Mouse (Mus musculus) layer of hippocampus, adult 9-11 months (tissue): ENCODE data around the gene Golph3l.
A peak's percentile ranks its signal among the peaks of the same experiment; 100 is the strongest.
"Not testable (repeated sequence)": the region's sequence is repeated elsewhere in the genome, so short reads cannot be mapped to it uniquely, and the experiment has no call there.

ENCODE experiments used
- DNase-seq: peaks from one replicate; pipeline ENCODE4 v3.0.0; 2022

Golph3l gene

GRCm38 (mm10) chr3:95627763-95628162 lies 39.0 kb downstream of the Golph3l start:
- peak; percentile 90 for DNase-seq

- peak; percentile 90 for DNase-seq
Observed at GRCm38 (mm10) chr3:95629755-95630154, 41.0 kb downstream of the Golph3l start.

- no peak for DNase-seq
Observed at GRCm38 (mm10) chr3:95630856-95631255, 42.1 kb downstream of the Golph3l start.

GRCm38 (mm10) chr3:95631304-95631703 lies 42.6 kb downstream of the Golph3l start:
- no peak for DNase-seq

- no peak for DNase-seq
Observed at GRCm38 (mm10) chr3:95632648-95633588, 44.2 kb downstream of the Golph3l start.

GRCm38 (mm10) chr3:95635636-95636035 lies 46.9 kb downstream of the Golph3l start:
- no peak for DNase-seq

- no peak for DNase-seq
Observed at GRCm38 (mm10) chr3:95636072-95636471, 47.3 kb downstream of the Golph3l start.

- DNase-seq: no peak
Observed at GRCm38 (mm10) chr3:95639694-95640093, 51.0 kb downstream of the Golph3l start.

GRCm38 (mm10) chr3:95643097-95643496 lies 54.4 kb downstream of the Golph3l start:
- no peak for DNase-seq

- DNase-seq: peak; percentile 72
Observed at GRCm38 (mm10) chr3:95645313-95646235, 56.8 kb downstream of the Golph3l start.

GRCm38 (mm10) chr3:95648016-95648415 lies 59.3 kb downstream of the Golph3l start:
- no peak for DNase-seq

GRCm38 (mm10) chr3:95650276-95651032 lies 61.7 kb downstream of the Golph3l start:
- no peak for DNase-seq

- no peak for DNase-seq
Observed at GRCm38 (mm10) chr3:95651033-95651373, 62.3 kb downstream of the Golph3l start.

GRCm38 (mm10) chr3:95651391-95652203 lies 62.9 kb downstream of the Golph3l start:
- no peak for DNase-seq

- no peak for DNase-seq
Observed at GRCm38 (mm10) chr3:95652204-95652811, 63.6 kb downstream of the Golph3l start.

GRCm38 (mm10) chr3:95652871-95653270 lies 64.1 kb downstream of the Golph3l start:
- no peak for DNase-seq

GRCm38 (mm10) chr3:95653473-95654034 lies 64.8 kb downstream of the Golph3l start:
- no peak for DNase-seq

GRCm38 (mm10) chr3:95654371-95654770 lies 65.6 kb downstream of the Golph3l start:
- not testable (repeated sequence) for DNase-seq

- no peak for DNase-seq
Observed at GRCm38 (mm10) chr3:95655437-95655836, 66.7 kb downstream of the Golph3l start.

GRCm38 (mm10) chr3:95657108-95657507 lies 68.4 kb downstream of the Golph3l start:
- DNase-seq: no peak

- DNase-seq: no peak
Observed at GRCm38 (mm10) chr3:95657711-95658110, 69.0 kb downstream of the Golph3l start.
